Mouse (Mus musculus) adrenal gland, adult (tissue): ENCODE results near the gene Hdlbp.
"Not testable (repeated sequence)": the region's sequence is repeated elsewhere in the genome, so short reads cannot be mapped to it uniquely, and the experiment has no call there.

Experiments used
- DNase-seq, 2 experiments: peaks; one replicate each; pipeline ENCODE4 v3.0.0; 2022 to 2023; ENCODE audit warnings: low spot score in 1 of 2; ENCODE audit not compliant: inconsistent age in 2 of 2

Gene Hdlbp

DNA sequence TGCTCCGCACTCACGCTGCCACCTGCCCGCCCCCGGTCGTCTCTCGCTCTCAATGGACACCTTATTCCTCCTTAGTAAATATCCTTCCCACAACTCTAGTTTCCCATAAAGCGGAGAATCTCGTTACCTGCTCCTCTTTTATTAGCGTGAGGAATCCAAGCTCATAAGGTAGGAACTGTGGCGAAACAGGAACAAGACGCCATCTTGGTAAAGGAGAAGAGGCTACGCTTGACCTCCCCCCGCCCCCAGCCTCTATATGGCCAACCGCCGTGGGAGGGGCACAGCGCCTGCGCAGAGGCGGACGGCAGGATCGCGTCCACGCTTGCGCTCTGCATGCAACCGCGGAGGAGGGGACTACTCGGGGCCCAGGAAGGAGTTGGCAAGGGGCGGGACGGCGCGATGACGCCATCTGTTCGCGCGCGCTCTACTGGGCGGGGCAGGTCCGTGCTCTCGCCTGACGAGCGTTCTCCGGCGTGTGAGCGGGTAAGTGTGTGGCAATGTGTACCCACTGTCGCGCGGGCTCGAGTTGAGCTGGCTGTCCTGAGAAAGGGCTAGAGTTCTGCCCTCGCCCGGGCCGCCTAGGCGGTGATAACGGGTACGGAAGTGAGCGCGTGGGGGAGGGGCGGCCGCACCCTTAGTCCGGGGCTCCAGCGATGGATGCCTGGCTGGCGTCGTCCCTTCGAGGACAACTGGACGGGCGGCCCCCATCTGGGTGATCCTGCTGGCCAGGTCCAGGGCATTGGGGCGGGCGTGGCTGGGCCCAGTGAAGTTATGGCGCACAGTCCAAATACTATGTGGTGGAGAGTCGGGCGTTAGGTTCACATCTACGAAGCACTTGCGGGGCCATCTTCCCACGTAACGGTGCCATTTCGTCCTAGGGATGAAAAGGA lies at the start of gene Hdlbp:
TSS of gene Hdlbp (minus strand) at position 230 of the 890 bp plus-strand sequence.
- DNase-seq = peak; percentile 100

GRCm38 (mm10) chr1:93522325-93522724 lies 43.7 kb upstream of the Hdlbp start:
- no peak for DNase-seq

DNA sequence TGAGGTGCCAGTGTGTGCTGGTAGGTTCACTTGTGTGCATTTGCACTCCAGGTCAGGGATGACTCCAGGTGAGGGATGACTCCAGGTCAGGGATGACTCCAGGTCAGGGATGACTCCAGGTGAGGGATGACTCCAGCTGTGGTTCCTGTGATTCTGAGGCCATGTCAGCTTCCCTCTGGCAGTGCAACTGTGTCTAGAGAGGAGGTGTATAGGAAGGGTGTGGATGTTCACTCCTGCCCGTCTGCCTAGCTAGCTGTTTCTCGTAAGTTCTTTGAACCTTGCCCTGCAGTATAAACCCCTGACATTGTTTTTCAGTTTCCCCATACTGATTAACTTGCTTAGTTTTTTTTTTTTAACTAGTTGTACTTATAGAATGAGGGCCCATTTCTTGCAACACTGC lies 42.9 kb upstream of the Hdlbp start:
- no peak for DNase-seq

GRCm38 (mm10) chr1:93513221-93513620 lies 34.6 kb upstream of the Hdlbp start:
- no peak for DNase-seq

DNA sequence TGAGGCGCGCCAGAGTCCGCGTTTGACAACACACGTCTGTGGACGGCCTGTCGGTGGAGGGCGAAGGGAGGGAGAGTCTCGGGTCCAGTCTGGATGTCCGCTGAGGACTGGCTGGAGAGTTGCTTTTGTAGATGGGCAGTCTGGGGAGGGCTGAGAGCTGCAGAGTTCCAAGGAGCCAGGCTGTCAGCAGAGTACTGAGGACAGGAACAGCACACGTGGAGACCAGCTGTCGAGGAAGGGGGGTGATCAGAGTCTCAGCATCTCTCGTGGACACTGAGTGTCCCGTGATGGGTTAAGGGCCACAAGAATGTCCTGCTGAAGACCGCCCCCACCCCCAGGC lies 33.7 kb upstream of the Hdlbp start:
- DNase-seq = no peak

DNA sequence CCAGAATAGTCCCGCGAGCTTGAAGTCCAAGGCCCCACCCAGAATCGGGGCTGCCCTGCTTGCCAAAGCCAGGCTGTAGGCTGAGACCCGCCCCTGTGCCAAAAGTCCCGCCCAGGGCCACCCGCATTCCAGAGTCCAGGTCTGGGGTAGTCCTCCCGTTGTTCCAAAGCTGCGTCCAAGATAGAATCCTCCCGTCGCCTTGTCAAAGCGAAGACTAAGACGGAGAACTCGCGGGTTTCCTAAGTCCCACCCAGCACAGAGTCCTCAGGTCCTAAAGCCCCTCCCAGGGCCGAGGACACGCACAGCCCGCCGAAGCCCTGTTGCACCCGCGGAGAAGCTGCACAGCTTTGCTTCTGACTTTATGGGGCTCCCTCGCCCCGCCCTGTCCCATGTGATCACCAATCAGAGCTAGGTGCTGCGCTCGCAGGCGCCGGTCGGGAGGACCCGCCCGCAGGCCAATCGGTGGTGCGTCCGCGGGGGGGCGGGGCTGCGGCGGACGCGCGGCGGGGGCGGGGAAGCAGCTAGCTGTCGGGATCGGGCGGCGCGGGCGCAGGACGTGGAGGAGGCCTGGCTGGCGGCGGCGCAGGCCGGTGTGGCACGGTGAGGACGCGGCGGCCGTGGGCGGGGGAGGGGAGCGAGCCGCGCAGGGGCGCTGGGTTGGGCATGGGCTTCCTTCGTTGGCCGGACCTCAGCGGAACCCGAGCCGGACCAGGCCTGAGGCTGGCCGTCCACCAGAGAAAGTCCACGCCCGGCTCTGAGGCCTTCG lies 33.2 kb upstream of the Hdlbp start, which contains the start of gene Farp2:
TSS of gene Farp2 (plus strand) at position 495 of the 766 bp plus-strand sequence.
- peak; percentile 98 to 99 for DNase-seq

- not testable (repeated sequence) for DNase-seq
Measured at GRCm38 (mm10) chr1:93508576-93508975, 30.0 kb upstream of the Hdlbp start.

GRCm38 (mm10) chr1:93506944-93507676 lies 28.5 kb upstream of the Hdlbp start:
- DNase-seq = peak in 1 of 2 experiments; percentile 64

GRCm38 (mm10) chr1:93495312-93495711 lies 16.7 kb upstream of the Hdlbp start:
- no peak for DNase-seq

GRCm38 (mm10) chr1:93486302-93486701 lies 7.7 kb upstream of the Hdlbp start:
- DNase-seq = not testable (repeated sequence)

DNA sequence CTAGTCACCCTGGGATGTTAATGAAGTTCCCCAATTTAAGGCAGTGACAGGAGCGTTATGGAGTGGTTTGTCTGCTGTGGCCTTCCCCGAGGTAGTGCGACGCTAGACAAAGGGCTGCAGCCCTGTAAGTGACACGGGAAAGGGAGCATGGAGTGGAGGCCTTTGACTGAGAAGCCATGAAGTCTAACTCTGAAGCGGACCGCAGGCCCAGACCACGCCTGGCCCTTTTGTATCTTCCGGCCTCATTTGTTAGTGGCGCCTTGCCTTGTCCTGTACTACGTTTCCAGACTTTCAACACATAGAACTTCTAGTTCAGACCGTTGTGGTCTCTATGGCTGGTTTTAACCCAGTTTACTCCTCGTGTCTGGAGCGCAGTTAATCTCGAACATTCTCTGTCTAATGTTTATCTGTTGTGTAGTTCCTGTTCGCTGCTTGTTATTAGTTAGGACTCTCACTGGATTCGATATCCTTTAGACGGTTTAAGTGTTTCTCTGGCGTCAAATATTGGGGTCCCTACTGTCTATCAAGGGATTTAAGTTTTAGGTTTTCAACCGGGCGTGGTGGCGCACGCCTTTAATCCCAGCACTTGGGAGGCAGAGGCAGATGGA lies 965 bp upstream of the Hdlbp start:
- peak in 1 of 2 experiments; percentile 55 for DNase-seq

- DNase-seq = peak; percentile 99 to 100
Measured at GRCm38 (mm10) chr1:93477758-93478585, 643 bp downstream of the Hdlbp start.

DNA sequence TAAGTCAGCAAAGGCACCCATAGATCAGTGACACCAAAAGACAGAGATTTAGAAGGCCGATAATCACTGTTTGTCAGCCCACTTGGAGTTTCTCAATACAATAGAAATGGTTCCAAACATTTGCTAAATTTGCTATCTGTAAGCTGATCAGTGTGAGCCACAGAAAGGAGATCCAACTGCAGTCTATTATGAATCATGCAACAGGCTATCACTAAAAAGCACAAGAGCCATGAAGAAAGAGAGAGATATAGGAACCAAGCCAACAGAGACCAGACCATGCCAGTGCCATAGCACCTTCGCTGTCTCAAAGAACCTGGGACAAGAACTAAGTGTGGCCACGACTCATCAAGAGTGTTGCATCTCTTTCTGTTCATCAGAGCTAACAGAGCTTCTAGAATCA lies 2.9 kb downstream of the Hdlbp start:
- peak in 1 of 2 experiments; percentile 58 for DNase-seq

GRCm38 (mm10) chr1:93468626-93469025 lies 10.0 kb downstream of the Hdlbp start:
- DNase-seq = peak; percentile 41 to 82

DNA sequence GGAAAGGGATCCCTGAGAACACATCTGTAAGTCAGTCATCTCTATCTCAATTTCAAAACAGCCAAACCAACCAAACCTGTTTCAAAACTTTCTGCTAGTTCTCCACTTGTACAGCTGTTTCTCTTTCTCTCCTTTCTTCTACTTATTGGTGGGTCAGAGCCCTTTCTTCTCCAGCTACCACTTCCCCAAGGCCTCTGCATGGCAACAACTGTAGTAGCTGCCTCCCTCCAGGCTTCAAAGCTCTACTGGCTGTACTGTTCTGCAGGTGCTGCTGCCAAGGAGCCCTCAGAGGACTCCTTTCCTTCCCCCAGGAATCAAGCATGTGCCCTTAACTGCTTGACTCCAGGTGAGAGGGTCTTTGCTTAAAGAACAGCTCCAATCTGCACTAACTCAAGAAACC lies 12.9 kb downstream of the Hdlbp start:
- DNase-seq = no peak

- no peak for DNase-seq
Measured at GRCm38 (mm10) chr1:93465066-93465465, 13.5 kb downstream of the Hdlbp start.

- DNase-seq = no peak
Measured at GRCm38 (mm10) chr1:93459101-93459500, 19.5 kb downstream of the Hdlbp start.

GRCm38 (mm10) chr1:93458357-93458756 lies 20.3 kb downstream of the Hdlbp start:
- no peak for DNase-seq

- peak; percentile 49 to 86 for DNase-seq
Measured at GRCm38 (mm10) chr1:93453721-93454255, 24.8 kb downstream of the Hdlbp start.

GRCm38 (mm10) chr1:93450118-93450517 lies 28.5 kb downstream of the Hdlbp start:
- DNase-seq = not testable (repeated sequence)
